Mouse (Mus musculus): ENCODE measurements at regions not wholly inside any gene's neighbourhood (a gene's known extent, or its start where the extent isn't known, plus 50 kb on each side); places are given as distances from the start of the nearest gene placed in this dataset.

DNA sequence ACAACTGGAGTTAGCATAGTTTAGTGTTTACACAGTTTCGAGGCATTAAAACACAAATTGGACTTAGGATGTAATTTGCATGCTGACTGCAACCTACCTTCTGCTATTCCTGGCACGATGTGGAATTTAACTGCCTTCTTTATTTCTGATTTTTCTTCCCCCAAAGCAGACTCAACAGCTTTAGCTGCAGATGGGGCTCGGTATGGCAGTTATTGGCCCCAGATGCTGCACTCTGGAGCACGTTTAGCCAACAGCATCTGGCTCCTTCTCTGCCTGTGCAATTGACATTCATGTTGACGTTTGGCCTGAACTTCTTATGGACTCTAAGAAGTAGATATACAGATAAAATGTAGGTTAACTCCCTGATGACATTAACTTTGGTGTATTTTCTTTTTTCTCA lies 625.8 kb upstream of the Gm597 start:
- DNase-seq (ENCODE audit: low spot score in 2 of 2), result no peak

DNA sequence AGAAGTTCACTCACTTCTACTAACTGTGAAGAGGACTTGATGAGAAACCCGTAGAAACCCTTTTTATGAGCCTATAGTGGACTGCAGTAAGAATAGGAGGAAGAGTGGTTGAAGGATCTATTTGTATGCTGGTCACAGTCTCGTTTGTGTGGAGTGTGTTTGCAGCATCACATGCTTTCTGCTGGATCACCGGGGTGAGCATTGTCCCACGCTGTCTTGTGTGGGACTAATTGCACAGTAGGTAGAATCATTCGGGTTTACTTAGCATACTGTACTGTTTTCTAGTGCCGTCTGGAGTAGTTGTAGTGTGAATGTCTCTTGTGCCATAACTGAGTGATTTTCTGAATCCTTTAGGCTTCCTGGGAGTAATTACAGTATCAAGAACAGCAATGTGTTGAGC lies 624.1 kb upstream of the Gm597 start:
- no peak for DNase-seq (ENCODE audit: low spot score in 2 of 2)

DNA sequence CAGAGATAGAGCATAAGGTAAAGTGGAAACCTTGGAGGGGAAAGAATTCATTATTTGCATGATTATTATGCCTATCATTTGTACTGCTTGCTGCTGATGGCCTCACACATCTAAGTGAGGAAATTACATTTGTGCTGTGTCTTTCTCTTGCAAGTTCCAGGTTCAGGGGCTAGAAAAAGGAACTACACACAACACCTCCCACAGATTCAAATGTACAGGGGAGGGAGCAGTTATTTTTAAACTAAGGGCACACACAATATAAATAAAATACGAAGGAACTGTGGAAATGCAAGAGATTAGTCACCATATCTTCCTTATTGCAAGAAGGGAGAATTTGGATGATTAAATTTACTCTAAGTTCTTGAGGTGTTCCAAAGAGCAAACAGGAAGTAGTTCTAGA lies 583.7 kb upstream of the Gm597 start:
- DNase-seq (ENCODE audit: low spot score in 2 of 2), result peak in 1 of 2 experiments; percentile 7

DNA sequence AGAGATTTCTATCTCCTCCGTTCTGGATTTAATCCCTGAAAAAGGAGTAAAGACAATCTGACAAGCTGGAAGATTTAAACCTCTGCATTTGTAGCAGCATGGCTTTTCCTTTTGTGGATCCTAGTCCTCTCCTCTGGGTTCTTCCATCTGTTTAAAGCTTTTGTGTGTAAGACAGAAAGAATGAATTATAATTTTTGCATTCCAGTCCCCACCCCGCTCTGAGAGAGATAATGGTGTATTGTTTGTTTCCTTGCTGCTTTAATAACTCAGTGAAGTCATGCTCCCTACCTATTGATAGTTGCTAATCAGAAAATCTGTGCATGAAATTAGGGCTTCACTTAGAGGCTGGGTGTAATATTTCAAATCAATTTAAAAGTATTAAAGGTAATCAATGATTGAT lies 561.5 kb upstream of the Gm597 start:
- no peak for DNase-seq (ENCODE audit: low spot score in 2 of 2)

DNA sequence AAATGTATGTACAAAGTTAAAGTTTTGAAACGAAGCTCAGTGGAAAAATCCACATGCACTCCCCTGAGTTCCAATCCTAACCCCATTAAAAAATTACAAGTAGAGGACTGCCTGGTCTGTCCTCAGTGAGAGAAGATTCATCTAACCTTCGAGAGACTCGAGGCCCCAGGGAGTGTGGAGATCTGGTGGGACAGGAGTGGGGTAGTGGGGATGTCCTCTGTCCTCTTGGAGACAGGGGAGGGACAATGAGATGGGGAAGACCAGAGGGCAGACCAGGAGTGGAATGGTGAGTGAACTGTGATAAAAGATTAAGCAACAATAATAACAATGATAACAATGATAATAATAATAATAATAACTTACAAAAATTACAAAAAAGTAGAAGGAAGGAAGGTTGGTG lies 560.9 kb upstream of the Gm597 start:
- no peak for DNase-seq (ENCODE audit: low spot score in 2 of 2)

DNA sequence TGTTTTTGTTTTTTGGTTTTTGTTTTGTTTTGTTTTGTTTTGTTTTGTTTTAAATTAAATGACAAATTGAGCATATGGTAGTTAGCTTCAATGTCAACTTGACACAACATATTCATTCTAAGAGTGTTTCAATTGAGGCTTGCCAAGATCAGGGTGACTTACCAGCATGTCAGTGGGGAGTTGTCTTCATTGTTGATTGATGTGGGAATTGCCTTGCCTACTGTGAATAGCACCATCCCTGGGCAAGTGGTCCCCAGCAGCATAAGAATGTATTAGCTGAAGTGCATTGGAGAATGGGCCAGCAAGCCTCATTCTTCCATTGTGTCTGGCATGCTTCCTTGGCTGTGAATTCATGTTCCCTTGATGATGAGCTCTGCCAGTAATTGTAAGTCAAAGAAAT lies 548.9 kb upstream of the Gm597 start:
- DNase-seq (ENCODE audit: low spot score in 2 of 2), result no peak
